17 mouse cellular contexts compared by ENCODE assay signal in the genomic region with DNA sequence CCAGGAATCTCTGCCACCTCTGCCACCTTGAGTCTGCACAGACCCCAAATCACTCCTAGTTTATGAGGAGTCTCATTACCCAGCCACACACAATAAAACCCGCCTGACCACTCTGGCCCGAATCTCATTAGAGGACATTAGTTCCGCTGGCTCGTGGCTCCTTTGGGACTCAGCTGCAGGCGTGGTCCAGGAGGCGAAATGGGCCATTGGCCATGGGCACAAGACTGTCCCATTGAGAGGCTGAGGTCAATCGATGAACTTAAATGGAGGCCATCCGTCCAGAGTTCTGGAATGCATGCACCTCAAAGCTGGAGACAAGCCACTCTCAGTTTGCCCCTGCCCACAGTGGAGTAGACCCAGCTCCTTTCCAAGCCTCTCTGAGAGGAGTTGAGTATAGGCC.
"Had no signal": no experiment of that assay in that cellular context is flagged by ENCODE, and none has a peak within 500 bp of the region (broad histone marks: within the 10 kb centered on the region; RNA-seq: fewer than 3 reads in every experiment).

No protein-coding gene starts in this region.

- H3K9me3 ChIP-seq: lung, embryonic 15.5 days; megakaryocyte, embryonic 14.5 days; midbrain, embryonic 12.5 days; midbrain, embryonic 15.5 days; neural tube, embryonic 12.5 days; stomach, embryonic 15.5 days had no signal

- H3K9ac ChIP-seq: liver, postnatal 0 days; lung, embryonic 15.5 days; midbrain, embryonic 12.5 days; midbrain, embryonic 15.5 days; neural tube, embryonic 12.5 days; stomach, embryonic 15.5 days had no signal

- H3K4me2 ChIP-seq: lung, embryonic 15.5 days; midbrain, embryonic 12.5 days; midbrain, embryonic 15.5 days; neural tube, embryonic 12.5 days; stomach, embryonic 15.5 days had no signal

- H3K4me1 ChIP-seq: megakaryocyte, embryonic 14.5 days had no signal

- DNase-seq: liver, postnatal 0 days; lung, adult 2 months; lung, postnatal 14 days; lung, postnatal 36 days; right cerebral cortex, postnatal 14 days; thymus, adult 2 months; thymus, postnatal 25 days; thymus, postnatal 4 days had no signal

- H3K27me3 ChIP-seq: lung, embryonic 15.5 days; midbrain, embryonic 12.5 days; midbrain, embryonic 15.5 days; neural tube, embryonic 12.5 days; stomach, embryonic 15.5 days had no signal

- ATAC-seq: liver, postnatal 0 days; lung, postnatal 0 days; midbrain, embryonic 15.5 days had no signal

- H3K4me3 ChIP-seq: lung, embryonic 15.5 days; megakaryocyte, embryonic 14.5 days; midbrain, embryonic 12.5 days; midbrain, embryonic 15.5 days; neural tube, embryonic 12.5 days; stomach, embryonic 15.5 days had no signal

- H3K36me3 ChIP-seq: lung, embryonic 15.5 days; midbrain, embryonic 15.5 days; neural tube, embryonic 12.5 days; stomach, embryonic 15.5 days had no signal

- H3K27ac ChIP-seq: lung, embryonic 15.5 days; macrophage; midbrain, embryonic 12.5 days; midbrain, embryonic 15.5 days; stomach, embryonic 15.5 days; stomach, postnatal 0 days had no signal
